Mouse (Mus musculus) leukemia stem cell, adult 10-12 weeks (primary cell): Measurements from ENCODE around the gene Ube2cbp. TPM values are rescaled to one million over a fixed set of nuclear protein-coding genes. Genes with fewer than 3 reads are reported as not detected.

Experiments
- polyA plus RNA-seq: library from polyadenylated mRNA; stranded (reverse); fragments of >175 nt; gene quantifications from 2 replicates; pipeline ENCODE4 v1.2.3, GENCODE M21; 2012; ENCODE audit warnings: low replicate concordance

Ube2cbp gene
- 1.4 and 1.5 TPM in 2 replicates for polyA plus RNA-seq

GRCm38 (mm10) chr9:86464151-86465105, at the start of gene Ube2cbp:
Gene Ube2cbp, minus strand, starts transcription at chr9:86464950.

GRCm38 (mm10) chr9:86466990-86467870, 2.5 kb upstream of the Ube2cbp start, which contains the start of gene Dop1a:
Gene Dop1a, plus strand, starts transcription at chr9:86467154.

Other genes with a start within 250 kb of the Ube2cbp start
- gene Dop1a, start 2.2 kb upstream of the Ube2cbp start, polyA plus RNA-seq = 1.8 and 6.2 TPM in 2 replicates
- gene Pgm3, start 106.9 kb upstream of the Ube2cbp start, polyA plus RNA-seq = 0.12 and 1.2 TPM in 2 replicates
- 0.40 and 0.43 TPM in 2 replicates for gene Rwdd2a, start 107.0 kb upstream of the Ube2cbp start, polyA plus RNA-seq
- gene Me1, start 231.0 kb upstream of the Ube2cbp start, polyA plus RNA-seq = 1.9 and 4.6 TPM in 2 replicates